Mouse (Mus musculus) erythroblast, adult 5-6 weeks (primary cell): ENCODE measurements around the gene Cacna1i. TPM values are rescaled to one million over a fixed set of nuclear protein-coding genes. Genes with fewer than 3 reads are reported as not detected.

Experiments used
- ATAC-seq: replicated peaks from 2 replicates; pipeline ENCODE4 v1.8.0; 2016; ENCODE audit warnings: moderate number of reproducible peaks, mild to moderate bottlenecking, moderate TSS enrichment, inconsistent platforms; ENCODE audit not compliant: poor library complexity, low FRiP score, severe bottlenecking
- total RNA-seq, 2 experiments: library from RNA; stranded (forward) in 1 of 2; stranded (reverse) in 1 of 2; fragments of 150-400 nt in 1 of 2; fragments of 200-764, 138-1000 nt in 1 of 2; gene quantifications; 2 replicates each; pipeline versions ENCODE4 v1.2.3 to v1.2.4; 2015 to 2017; ENCODE audit warnings: low replicate concordance in 2 of 2

Cacna1i gene
- total RNA-seq, 2 experiments from 2014 or later: not detected

DNA sequence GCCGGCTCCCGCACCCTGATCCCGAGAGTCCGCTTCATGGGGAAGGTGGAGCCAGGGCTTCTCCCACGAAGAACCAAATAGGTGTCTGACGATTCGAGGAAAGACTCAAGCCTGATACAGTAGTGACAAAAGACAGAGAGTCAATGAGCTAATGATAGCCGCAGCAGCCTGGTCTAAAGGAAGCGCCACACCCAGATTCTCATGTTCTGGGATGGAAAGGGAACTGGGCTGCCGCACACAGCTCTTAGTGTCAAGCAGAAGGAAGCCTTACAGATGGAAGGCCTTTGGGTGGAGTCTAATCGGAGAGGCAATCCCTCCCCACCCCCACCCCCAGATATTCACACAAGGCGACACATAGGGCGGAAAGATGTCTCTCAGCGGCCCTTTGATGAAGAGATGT, 104.8 kb downstream of the Cacna1i start:
- ATAC-seq: no peak

DNA sequence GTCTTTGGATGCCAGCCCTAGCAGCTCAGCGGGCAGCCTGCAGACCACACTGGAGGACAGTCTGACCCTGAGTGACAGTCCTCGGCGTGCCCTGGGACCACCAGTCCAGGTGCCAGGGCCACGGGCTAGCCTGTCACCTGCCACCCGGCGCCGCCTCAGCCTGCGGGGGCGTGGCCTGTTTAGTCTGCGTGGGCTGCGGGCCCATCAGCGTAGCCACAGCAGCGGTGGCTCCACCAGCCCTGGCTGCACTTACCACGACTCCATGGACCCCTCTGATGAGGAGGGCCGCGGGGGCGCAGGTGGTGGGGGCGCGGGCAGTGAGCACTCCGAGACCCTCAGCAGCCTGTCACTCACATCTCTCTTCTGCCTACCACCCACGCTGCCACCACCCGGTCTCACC, 108.0 kb downstream of the Cacna1i start:
- no peak for ATAC-seq

DNA sequence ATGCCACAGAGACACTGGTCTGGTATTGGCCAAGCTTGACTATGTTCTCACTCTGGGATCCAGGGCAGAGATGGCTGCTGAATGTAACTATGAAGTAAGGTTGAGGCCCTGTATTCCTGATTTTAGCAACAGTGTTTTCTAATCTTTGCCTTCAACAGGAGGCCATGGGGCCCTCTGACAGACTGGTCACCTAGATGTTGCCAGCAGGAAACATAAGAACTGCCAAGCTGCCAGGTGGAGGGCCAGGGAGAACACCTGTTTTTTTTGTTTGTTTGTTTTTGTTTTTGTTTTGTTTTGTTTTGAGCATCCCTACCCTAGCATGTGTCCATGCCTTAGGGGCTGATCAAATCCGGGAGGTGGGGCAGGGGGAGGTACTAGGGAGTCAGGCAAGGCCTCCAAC, 112.4 kb downstream of the Cacna1i start:
- no peak for ATAC-seq

DNA sequence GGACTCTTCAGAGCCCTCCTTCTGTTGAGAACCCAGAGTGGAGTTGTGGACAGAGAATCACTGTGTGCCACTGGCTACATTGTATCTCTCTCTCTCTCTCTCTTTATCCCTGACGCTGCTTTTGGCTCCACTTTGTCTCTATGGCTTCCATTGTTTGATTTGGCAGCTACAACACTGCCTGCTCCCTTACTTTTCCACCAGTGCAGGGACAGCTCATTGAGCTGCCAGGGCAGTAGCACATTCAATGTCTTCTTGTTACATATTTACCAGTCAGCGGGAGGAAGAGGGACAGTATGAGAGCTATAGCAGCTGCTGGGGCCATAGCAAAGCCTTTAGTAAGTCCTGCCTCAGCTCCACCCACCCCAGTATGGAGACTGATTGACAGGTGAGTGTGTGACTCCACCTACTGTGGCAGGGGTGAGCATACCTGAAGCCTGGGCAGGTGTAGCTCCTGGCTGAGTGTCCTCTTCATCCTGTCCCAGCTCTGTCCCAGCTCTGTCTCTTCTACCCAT, 114.4 kb downstream of the Cacna1i start:
- ATAC-seq: no peak

- no peak for ATAC-seq
These were observed 114.9 kb downstream of the Cacna1i start for GRCm38 (mm10) chr15:80401980-80402379.

DNA sequence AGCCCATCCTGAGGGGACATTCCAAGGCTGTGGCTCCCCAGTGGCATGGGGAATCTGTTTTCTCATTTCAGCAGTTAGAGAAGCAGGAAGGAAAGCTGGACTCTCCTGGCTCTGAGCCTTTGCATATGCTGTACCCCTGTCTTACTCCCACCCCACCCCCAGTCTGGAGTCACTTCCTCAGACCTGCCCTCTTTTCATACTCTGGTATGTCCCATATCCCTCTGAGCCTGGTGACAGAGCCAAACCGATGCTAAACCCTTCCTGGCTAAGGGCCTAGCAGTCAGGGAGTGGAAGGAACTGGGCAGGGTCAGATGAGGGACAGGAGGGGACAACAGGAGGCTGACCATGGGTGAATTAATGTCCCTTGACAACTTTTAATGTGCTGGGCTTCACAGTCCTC, 120.8 kb downstream of the Cacna1i start:
- ATAC-seq: no peak

- no peak for ATAC-seq
These were observed 123.6 kb downstream of the Cacna1i start for GRCm38 (mm10) chr15:80410661-80411060.

DNA sequence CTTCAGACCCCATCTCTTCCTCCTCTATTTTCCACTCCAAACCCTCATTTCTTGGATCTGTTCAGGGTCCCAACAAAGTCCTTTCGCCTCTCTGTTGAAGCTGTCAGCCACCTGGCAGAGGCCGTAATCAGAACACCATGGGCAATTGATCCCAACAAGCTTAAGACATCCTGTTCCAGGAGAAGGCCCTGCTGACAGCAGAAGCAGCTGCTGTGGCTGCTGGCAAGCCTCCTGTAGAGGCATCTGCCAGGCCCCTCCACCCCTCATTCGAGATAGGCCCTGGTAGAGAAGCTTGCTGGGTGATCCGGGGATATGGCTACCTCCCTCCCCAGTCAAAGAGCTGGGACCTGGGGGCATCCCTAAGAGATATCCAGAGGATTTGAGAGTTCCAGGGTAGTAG, 126.0 kb downstream of the Cacna1i start:
- ATAC-seq: no peak

DNA sequence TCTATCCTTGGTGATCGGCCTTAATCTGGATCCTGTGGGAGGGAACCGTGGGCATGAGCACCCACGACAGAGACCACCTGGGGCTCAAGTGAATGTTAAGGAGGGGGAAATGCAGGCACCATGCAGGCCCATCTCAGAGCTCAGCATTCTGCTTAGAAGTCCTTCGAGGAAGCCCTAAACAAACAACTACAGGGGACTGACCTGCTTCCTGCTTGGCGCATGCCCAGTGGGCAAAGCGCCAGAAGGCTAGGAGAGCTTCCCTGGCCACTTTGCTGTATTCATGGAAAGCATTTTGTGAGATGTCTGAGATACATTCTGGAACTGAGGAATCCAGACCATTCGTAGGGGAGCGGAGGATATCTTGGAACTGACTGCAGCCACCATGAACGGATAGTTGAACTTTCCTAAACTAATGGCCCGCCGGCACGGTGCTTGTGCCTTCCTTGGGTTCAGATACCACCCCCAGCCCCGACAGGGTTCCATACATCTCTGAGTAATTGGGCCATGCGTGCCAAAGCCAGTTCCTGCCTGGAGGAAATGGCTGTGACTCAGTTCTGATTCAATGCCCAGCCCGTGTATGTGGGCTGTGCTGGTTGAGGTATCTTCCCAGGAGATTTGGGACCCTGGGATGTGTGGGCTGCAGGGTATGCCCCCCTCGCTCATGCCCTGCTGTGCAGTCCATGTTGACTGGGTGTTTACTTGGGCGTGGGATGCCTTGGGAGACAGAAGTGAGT, 127.1 kb downstream of the Cacna1i start:
- no peak for ATAC-seq

DNA sequence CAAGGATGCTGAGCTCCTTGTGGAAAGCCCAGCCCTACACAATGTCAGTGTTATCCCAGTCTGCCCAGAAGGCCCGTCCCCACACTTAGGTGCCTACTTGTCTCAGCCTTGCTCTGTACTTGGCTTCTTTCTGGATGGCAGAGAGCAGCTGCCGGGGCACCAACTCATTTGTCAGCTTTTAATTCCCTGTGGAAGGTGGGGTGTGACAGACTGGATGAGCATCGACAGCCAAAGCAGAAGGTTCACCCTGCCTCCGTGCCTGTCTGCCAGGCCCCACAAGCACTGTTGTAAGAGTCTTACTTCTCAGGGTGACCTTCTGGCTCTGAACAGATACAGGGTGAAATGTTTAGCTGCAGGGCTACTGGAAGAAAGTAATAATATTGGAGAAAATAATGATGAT, 128.1 kb downstream of the Cacna1i start:
- no peak for ATAC-seq

- ATAC-seq: no peak
These were observed 130.0 kb downstream of the Cacna1i start for GRCm38 (mm10) chr15:80417066-80417465.

DNA sequence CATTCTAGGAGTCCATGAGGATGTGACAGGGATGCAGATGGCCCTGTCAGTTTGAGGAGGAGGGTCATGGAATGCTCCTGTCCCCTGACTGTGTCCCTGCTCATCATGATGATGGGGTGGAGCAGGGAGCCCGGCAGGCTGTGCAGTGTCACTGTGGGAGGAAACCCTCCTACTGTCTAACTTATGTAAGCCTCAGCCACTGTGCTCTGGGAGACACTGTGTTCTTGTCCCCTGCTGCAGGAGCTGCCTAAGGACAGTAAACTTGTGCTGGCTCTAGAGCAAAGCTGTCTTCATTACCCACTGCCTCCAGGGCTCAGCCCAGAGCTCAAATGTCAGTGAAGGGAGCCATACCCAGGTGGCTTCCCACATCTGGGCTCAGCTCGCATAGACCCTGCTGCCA, 131.1 kb downstream of the Cacna1i start:
- ATAC-seq: no peak

DNA sequence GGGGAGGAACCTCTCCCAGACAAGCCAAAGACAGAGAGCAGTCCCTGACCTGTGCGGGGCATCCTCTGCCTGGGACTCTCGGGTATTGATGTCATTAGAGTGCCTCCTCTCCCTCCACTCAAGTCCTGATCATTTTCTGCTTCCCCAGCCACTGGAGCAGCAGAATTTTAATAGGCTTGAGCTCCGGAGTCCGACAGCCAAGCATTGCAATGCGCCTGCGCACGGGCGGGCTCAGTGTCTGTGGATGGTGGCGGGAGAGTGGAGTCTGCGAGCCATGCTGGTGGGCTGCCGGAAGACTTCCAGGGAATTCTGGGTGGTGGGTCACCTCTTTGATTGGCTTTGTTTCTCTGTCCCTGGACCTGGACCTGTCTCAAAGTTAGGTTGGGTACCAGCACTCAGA, 143.3 kb downstream of the Cacna1i start:
- no peak for ATAC-seq

- ATAC-seq: no peak
These were observed 149.9 kb downstream of the Cacna1i start for GRCm38 (mm10) chr15:80436961-80437360.

- ATAC-seq: no peak
These were observed 151.0 kb downstream of the Cacna1i start for GRCm38 (mm10) chr15:80437996-80438395.

DNA sequence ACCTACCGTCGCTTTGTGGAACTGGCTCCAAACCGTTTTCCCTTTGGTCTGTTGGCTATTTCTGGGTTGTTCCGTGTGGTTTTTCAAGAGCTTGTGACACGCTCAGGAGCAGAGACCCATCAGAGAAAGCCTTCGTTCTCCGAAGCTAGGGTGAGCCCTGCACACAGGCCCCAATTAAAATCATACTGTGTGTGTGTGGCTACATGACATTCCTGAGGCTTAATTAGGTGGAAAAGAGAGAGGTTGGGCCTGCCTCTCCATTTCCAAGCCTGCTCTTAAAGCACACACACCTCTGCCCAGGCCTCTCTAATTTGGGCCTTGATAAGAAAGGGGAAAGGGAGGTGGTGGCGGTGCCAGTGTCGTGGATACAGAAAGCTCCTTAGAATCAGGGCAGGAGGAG, 151.4 kb downstream of the Cacna1i start:
- ATAC-seq: no peak

DNA sequence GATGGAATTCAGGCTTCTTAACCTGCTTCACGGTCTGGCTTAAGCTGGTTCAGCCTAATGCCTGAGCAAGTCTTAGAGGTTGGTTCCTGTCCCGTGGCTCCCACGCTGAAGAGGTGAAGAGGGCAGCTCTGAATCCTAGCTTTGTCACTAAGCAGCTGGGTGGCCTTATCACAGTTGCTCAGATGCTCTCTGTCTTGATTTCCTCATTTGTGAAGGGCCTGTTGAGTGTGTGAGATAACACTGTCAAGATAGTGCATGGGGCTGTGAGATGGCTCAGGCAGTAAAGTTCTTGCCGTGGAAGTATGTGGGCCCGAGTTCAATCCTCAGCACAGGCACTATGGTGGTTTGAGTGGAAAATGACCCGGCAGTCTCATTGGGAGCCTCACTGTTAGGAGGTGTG, 153.2 kb downstream of the Cacna1i start:
- no peak for ATAC-seq

DNA sequence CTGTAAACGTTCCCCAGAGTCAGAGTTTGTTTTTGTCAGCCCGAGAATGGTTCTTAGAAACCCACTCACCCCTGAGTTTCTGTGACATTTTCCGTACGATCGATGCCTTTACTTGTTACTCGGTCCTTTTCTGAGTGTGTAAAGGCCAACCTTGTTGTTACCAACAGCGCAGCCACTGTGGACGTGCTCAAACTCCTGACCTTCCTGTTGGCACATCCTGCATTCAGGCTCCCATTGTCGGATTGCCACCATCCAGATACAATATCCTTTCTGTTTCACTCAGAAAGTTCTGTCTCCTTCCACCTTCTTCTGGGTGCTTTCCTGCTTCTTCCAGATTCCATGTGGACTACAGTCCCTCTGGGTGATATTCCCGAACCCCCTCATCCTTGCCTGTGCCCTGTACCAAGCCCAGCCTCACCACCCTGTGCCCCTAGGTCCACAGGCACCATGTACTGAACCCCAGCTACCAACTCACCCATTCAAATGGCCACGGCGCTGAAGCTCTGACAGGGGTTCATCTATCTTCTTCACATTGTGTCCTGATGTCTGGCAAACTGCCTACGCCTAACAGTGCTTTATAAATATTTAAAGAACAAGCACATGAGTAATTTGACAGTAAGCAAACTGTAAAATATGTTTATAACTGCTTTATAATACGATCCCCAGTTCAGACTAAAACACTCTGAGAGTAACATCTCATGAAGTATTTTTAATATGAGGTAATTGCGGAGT, 159.1 kb downstream of the Cacna1i start:
- no peak for ATAC-seq
